Mouse (Mus musculus) heart, embryonic 14.5 days (tissue): Measurements from ENCODE around the gene Tacc2. TPM values are rescaled to one million over a fixed set of nuclear protein-coding genes. Genes with fewer than 3 reads are reported as not detected.

Experiments used
- ATAC-seq: fragments of 200-750 bp; cut with Nextera tagmentation; 2 replicates; pipeline ENCODE4 v1.8.0; 2017; ENCODE audit warnings: low read depth, moderate TSS enrichment; ENCODE audit not compliant: insufficient number of reproducible peaks, insufficient read depth, low FRiP score
- H3K27ac ChIP-seq, 2 experiments: fragments of 200-500 bp in 1 of 2; fragments of 300-500 bp in 1 of 2; sonication (generic) in 1 of 2; replicated peaks in 1 of 2; 2 replicates each; pipeline ENCODE4 v1.5.1; 2012 to 2014; ENCODE audit warnings: low read depth in 2 of 2, low read length in 2 of 2, control low read depth in 1 of 2, mild to moderate bottlenecking in 1 of 2, mixed read lengths in 1 of 2; ENCODE audit not compliant: control insufficient read depth in 1 of 2, insufficient read depth in 1 of 2
- H3K27me3 ChIP-seq: fragments of 300-500 bp; sonication (generic); 2 replicates; pipeline ENCODE4 v1.6.1; 2014; ENCODE audit warnings: mild to moderate bottlenecking, low read length, control low read depth; ENCODE audit not compliant: control insufficient read depth, insufficient read depth
- H3K36me3 ChIP-seq: fragments of 300-500 bp; sonication (generic); 2 replicates; pipeline ENCODE4 v1.6.1; 2014; ENCODE audit warnings: mild to moderate bottlenecking, control low read depth, low read length, mixed read lengths; ENCODE audit not compliant: control insufficient read depth, insufficient read depth
- H3K4me1 ChIP-seq, 2 experiments: fragments of 200-500 bp in 1 of 2; fragments of 300-500 bp in 1 of 2; sonication (generic) in 1 of 2; 2 replicates each; pipeline ENCODE4 v1.6.1; 2012 to 2014; ENCODE audit warnings: low read length in 2 of 2, control low read depth in 1 of 2, mixed read lengths in 1 of 2; ENCODE audit not compliant: control insufficient read depth in 2 of 2, insufficient read depth in 2 of 2
- H3K4me2 ChIP-seq: fragments of 300-500 bp; sonication (generic); 2 replicates; pipeline ENCODE4 v1.6.1; 2014; ENCODE audit warnings: mild to moderate bottlenecking, low read length
- H3K4me3 ChIP-seq, 2 experiments: fragments of 200-500 bp in 1 of 2; fragments of 300-500 bp in 1 of 2; sonication (generic) in 1 of 2; 2 replicates each; pipeline ENCODE4 v1.5.1; 2012 to 2014; ENCODE audit warnings: low read length in 2 of 2, mild to moderate bottlenecking in 2 of 2, control low read depth in 1 of 2, low read depth in 1 of 2, moderate library complexity in 1 of 2; ENCODE audit not compliant: control insufficient read depth in 1 of 2, insufficient read depth in 1 of 2
- H3K9ac ChIP-seq: fragments of 300-500 bp; sonication (generic); 2 replicates; pipeline ENCODE4 v1.6.1; 2014; ENCODE audit warnings: mild to moderate bottlenecking, low read length
- H3K9me3 ChIP-seq: fragments of 300-500 bp; sonication (generic); 2 replicates; pipeline ENCODE4 v1.6.1; 2016; ENCODE audit warnings: low read length, control low read depth; ENCODE audit not compliant: control insufficient read depth
- WGBS: fragments of 180-500 bp; shearing (Covaris S2); extraction: QIAGEN DNeasy Blood & Tissue Kit; methylation state at CpG from one replicate; pipeline ENCODE4 v1.1.7; 2014; 5-methylcytosine and 5-hydroxymethylcytosine counted together
- polyA plus RNA-seq: library from polyadenylated mRNA; unstranded; fragments of >200 nt; fragmentation: Nextera tagmentation; extraction: Ambion mirVana; gene quantifications from 2 replicates; pipeline ENCODE4 v1.2.1, GENCODE M21; 2014

Tacc2 gene
- polyA plus RNA-seq, 1 experiment from 2014 or later: 55.9 TPM

DNA sequence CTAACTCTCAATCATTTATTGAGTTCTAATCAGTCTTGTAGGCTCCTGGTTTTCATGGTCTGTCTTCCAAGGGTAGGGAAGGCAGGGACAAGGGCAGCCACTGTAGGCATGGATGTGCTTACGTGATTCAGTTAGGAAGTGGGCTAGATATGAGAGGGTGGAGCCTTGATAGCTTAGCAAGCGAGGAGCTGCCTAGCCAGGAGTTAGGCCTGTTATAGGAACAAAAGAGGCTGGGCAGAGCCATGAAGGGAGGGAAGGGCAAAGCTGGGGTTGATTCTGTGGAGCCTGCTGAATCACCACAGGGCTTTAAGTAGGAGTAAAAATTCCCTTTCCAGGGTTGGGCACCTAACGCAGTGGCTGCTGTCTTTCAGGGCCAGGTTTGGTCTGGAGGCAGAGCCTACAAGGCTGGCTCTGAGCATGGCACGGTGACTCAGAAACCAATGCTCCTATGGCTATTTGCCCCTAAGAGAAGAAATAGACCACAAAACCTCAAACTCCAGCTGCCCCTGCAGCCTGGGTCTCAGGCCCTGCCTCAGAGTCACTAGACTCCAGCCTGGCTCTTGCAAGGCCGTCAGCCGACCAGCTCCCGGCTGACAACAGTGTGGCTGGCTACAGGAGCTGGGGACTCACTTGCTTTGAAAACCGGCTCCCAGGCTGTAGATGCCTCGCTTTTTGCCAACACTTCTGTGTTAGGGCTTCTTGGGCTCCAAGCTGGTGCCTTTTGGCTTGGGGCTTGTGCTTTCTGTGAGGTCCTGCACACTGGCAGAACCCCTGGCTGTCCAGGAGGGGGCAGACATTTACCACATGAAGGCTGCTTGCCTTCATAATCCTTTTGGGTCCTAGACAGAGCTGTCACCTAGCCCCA, 96.2 kb downstream of the Tacc2 start:
- Histone ChIP-seq H3K9ac (peak overlapping the region; percentile 66), H3K4me2 (no peak overlapping the region), H3K27me3 (no peaks in the 10 kb centered on the region), H3K36me3 (peaks cover 28% of the 10 kb centered on the region), H3K4me3 (no peak overlapping the region), H3K9me3 (no peaks in the 10 kb centered on the region), H3K27ac (peak overlapping the region; percentile 84 to 99), H3K4me1 (peaks cover 44 to 65% of the 10 kb centered on the region in 2 experiments)
- 46% methylated on average over 9 of the region's 9 CpGs for WGBS
- ATAC-seq: peak; percentile 41

DNA sequence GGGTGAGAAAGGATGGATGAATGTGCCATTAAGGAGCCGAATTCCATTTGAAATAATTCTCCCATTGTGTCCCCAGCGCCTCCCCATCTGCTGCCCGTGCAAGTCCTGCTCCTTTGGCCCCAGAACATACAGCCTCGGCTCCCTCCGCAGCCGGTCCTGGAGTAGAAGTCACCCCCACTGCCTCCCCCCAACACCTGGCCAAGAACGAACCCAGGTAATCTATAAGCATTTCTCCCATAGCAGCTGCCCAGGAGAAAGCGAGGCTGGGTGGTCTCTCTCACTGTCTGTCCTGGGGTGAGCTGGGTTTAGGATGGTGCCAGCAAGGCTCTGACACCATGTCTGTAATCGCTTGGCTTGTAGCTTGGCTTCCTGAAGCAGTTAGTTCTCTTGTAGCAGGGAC, 97.3 kb downstream of the Tacc2 start:
- Histone ChIP-seq H3K4me3 (no peak overlapping the region), H3K27me3 (no peaks in the 10 kb centered on the region), H3K9ac (no peak overlapping the region), H3K36me3 (peaks cover 37% of the 10 kb centered on the region), H3K9me3 (no peaks in the 10 kb centered on the region), H3K4me1 (peaks cover 37 to 54% of the 10 kb centered on the region in 2 experiments), H3K4me2 (no peak overlapping the region), H3K27ac (peak overlapping the region in 1 of 2 experiments; percentile 99; a peak in 1 of 4 replicates)
- ATAC-seq: no peak
- 82% methylated on average over 9 of the region's 9 CpGs for WGBS

DNA sequence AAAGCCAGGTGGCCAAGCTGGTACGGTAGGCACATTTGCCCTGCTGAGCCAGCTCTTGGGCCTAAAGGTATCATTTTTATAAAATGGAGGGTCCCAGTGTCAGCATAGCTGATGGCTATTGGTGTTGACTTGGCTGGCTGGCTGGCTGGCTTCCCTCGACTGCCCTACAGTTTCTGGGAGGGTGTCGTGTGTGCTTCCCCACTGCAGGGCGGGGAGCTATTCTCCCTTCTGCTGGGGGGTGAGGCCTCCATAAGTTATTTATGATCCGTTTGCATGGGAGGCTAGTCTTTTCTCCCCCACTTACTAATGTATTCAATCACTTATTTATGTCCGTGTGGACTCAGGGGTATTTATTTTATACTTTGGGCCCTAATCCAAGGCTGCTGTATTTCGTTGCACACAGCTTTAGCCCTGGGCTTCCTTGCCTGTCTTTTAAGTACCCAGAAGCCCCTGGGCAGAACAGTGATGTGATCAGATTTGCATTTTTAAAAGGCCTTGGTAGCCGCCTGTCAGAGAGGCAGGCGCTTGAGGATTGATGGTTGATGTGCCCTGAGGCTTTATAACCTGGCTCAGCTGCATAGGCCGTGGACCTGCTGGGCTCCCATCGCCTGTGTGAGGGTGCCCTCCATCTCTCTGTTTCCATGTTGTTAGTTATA, 99.8 kb downstream of the Tacc2 start:
- H3K4me1 ChIP-seq: peaks cover 21 to 44% of the 10 kb centered on the region in 2 experiments
- peaks cover 41% of the 10 kb centered on the region for H3K36me3 ChIP-seq
- no peaks in the 10 kb centered on the region for H3K27me3 ChIP-seq
- no peak overlapping the region for H3K4me2 ChIP-seq
- ATAC-seq: no peak
- H3K27ac ChIP-seq: no peak overlapping the region
- 90% methylated on average over 11 of the region's 11 CpGs for WGBS
- no peak overlapping the region for H3K4me3 ChIP-seq
- H3K9me3 ChIP-seq: no peaks in the 10 kb centered on the region
- H3K9ac ChIP-seq: no peak overlapping the region

DNA sequence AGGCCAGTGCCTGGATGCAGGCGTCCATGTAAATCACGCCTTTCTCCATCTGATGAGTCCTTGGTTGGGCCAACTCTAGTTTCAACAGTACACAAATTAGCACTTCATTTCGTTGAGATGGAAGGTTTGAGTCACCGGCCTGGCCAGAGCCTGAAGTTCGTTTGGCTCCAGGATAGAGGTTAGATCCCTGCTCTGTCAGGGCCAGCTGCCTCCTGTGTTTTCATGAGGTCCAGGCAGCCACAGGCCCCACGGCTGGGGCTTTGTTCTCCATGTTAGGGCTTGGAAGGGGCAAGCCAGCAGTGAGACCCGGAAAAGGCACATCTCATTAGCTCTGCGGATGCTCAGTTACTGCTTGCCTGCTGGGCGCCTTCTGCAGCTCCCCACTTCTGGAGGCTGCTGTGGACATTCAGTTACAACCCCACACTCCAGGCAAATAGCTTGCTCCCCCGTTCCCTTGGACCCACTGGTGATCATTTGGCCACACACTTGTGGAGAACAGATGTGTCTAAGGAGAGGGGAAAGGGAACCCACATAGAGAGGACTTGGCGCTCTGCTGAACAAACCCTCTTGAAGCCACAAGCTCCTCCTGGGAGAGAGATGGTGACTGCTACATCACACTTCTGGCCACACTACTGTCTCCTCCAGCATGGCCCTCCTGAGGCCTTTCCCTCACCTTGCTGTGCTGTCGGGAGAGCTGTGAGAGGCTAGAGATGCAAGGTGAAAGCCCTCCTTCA, 100.5 kb downstream of the Tacc2 start:
- Histone ChIP-seq H3K4me1 (peaks cover 17 to 45% of the 10 kb centered on the region in 2 experiments), H3K36me3 (peaks cover 41% of the 10 kb centered on the region), H3K27ac (no peak overlapping the region), H3K4me2 (no peak overlapping the region), H3K9ac (no peak overlapping the region), H3K4me3 (no peak overlapping the region), H3K9me3 (no peaks in the 10 kb centered on the region), H3K27me3 (no peaks in the 10 kb centered on the region)
- ATAC-seq: no peak
- 86% methylated on average over 12 of the region's 12 CpGs for WGBS

- H3K36me3 ChIP-seq: peaks cover 41% of the 10 kb centered on the region
- no peak overlapping the region for H3K4me3 ChIP-seq
- no peaks in the 10 kb centered on the region for H3K27me3 ChIP-seq
- H3K9me3 ChIP-seq: no peaks in the 10 kb centered on the region
- ATAC-seq: no peak
- H3K27ac ChIP-seq: no peak overlapping the region
- no peak overlapping the region for H3K4me2 ChIP-seq
- WGBS: 82% methylated on average over 6 of the region's 6 CpGs
- H3K9ac ChIP-seq: no peak overlapping the region
- H3K4me1 ChIP-seq: peaks cover 16 to 44% of the 10 kb centered on the region in 2 experiments
These were observed 101.2 kb downstream of the Tacc2 start for GRCm38 (mm10) chr7:130678414-130678813.

DNA sequence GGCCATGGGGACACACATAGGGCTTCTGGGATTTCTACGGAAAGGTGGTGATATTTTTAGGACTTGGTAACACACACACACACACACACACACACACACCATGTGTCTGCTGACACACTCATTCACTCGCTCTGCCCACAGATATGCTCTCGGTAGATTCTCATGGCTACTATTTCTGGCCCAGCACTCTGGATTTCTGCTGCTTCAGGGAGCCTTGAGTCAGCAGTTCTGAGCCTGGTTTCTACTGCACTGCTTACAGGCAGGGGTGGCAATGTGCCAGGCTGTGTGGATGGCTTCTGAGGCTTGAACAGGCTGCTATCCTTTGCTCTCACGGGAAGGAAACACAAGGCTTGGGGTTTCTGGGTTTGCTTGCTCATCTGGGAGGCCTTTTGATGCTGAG, 104.6 kb downstream of the Tacc2 start:
- peak; percentile 75 for ATAC-seq
- WGBS: 12% methylated on average over 4 of the region's 4 CpGs

GRCm38 (mm10) chr7:130688601-130689000, 111.4 kb downstream of the Tacc2 start:
- no peak overlapping the region for H3K27ac ChIP-seq
- WGBS: 88% methylated on average over 4 of the region's 4 CpGs

More for the DNA sequence above, 104.6 kb downstream of the Tacc2 start:
- H3K9ac ChIP-seq: no peak overlapping the region; the same call in 1 of the 2 replicates
- H3K27me3 ChIP-seq: no peaks in the 10 kb centered on the region
- H3K4me3 ChIP-seq: no peak overlapping the region
- peak overlapping the region; percentile 61 to 77 for H3K27ac ChIP-seq
- H3K9me3 ChIP-seq: no peaks in the 10 kb centered on the region
- 0 out of 2 replicates have a peak overlapping the region, but pooled peaks have one; percentile 9 for H3K4me2 ChIP-seq
- H3K4me1 ChIP-seq: peaks cover 11 to 38% of the 10 kb centered on the region in 2 experiments
- peaks cover 20% of the 10 kb centered on the region; the same call in 1 of the 2 replicates for H3K36me3 ChIP-seq

More at GRCm38 (mm10) chr7:130688601-130689000, 111.4 kb downstream of the Tacc2 start:
- no peak for ATAC-seq
- Histone ChIP-seq H3K4me1 (peaks cover 29 to 47% of the 10 kb centered on the region in 2 experiments), H3K27me3 (no peaks in the 10 kb centered on the region), H3K9ac (no peak overlapping the region), H3K36me3 (no peaks in the 10 kb centered on the region), H3K9me3 (no peaks in the 10 kb centered on the region), H3K4me2 (no peak overlapping the region), H3K4me3 (no peak overlapping the region)
